Comparison of ENCODE assay signal across 26 mouse cellular contexts in the genomic region with DNA sequence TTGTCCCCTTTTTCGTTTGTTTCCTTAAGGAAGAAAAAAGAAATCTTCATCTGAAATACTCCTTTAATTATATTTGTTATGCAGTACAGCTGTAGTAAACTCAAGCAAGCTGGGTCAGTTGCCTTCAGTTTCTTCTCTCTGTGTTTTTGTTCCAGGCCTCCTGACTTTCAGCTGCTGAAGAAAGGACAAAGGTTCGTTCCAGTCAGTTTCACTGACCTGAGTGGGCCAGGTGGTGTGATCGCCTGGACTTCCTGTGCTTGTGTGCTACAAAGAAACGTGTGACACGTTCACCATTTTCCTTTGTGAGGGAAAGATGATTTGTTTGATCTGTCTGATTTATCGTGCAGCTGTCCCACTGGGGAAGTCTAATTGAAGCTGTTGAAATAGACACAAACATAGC. TPM values are rescaled to one million over a fixed set of nuclear protein-coding genes. Genes with fewer than 3 reads are reported as not detected.
DNase-seq lines count a peak whose midpoint lies in the region; ATAC-seq lines count a peak whose summit lies in the region.
"Had no signal": no experiment of that assay in that cellular context is flagged by ENCODE, and none has a peak within 500 bp of the region (broad histone marks: within the 10 kb centered on the region; RNA-seq: fewer than 3 reads in every experiment).

No protein-coding gene starts in this region.

- no peak overlapping the region for H3K4me2 ChIP-seq in kidney, embryonic 16.5 days (replicated peaks; ENCODE audit: low read depth, low read length)
- H3K4me2 ChIP-seq in kidney, embryonic 15.5 days: no peak overlapping the region
- H3K4me2 ChIP-seq: embryonic facial prominence, embryonic 12.5 days; forebrain, embryonic 12.5 days had no signal

- H3K27ac ChIP-seq in kidney, embryonic 16.5 days (ENCODE audit: low read length): no peak overlapping the region
- no peak overlapping the region for H3K27ac ChIP-seq in kidney, embryonic 15.5 days
- H3K27ac ChIP-seq: embryonic facial prominence, embryonic 10.5 days; embryonic facial prominence, embryonic 12.5 days; forebrain, embryonic 12.5 days had no signal

- H3K36me3 ChIP-seq in kidney, embryonic 16.5 days (ENCODE audit: insufficient read depth, low read length): peaks cover 26% of the 10 kb centered on the region
- H3K36me3 ChIP-seq in kidney, embryonic 15.5 days: peaks cover 66% of the 10 kb centered on the region

- H3K9me3 ChIP-seq in kidney, embryonic 16.5 days (ENCODE audit: low read length): no peaks in the 10 kb centered on the region
- no peaks in the 10 kb centered on the region for H3K9me3 ChIP-seq in kidney, embryonic 15.5 days (replicated peaks)
- H3K9me3 ChIP-seq: embryonic facial prominence, embryonic 10.5 days; embryonic facial prominence, embryonic 12.5 days; forebrain, embryonic 12.5 days; G1E had no signal

- WGBS in kidney, embryonic 16.5 days: 73% methylated on average over 6 of the region's 6 CpGs
- WGBS in kidney, embryonic 15.5 days: 74% methylated on average over 6 of the region's 6 CpGs

- no peak for ATAC-seq in kidney, embryonic 16.5 days (ENCODE audit: low FRiP score, low TSS enrichment)
- no peak for ATAC-seq in kidney, embryonic 15.5 days (replicated peaks; ENCODE audit: low FRiP score)
- ATAC-seq: activated CD4-positive, CD25-positive, alpha-beta regulatory T cell, adult 4 months; CD4-positive, CD25-positive, alpha-beta regulatory T cell, adult 4 months; forebrain, embryonic 14.5 days; Patski had no signal

- H3K4me3 ChIP-seq in kidney, embryonic 16.5 days (ENCODE audit: low read length): no peak overlapping the region
- no peak overlapping the region for H3K4me3 ChIP-seq in kidney, embryonic 15.5 days (replicated peaks)
- H3K4me3 ChIP-seq: embryonic facial prominence, embryonic 10.5 days; embryonic facial prominence, embryonic 12.5 days; forebrain, embryonic 12.5 days had no signal

- H3K4me1 ChIP-seq in kidney, embryonic 16.5 days (ENCODE audit: insufficient read depth, low read length): no peaks in the 10 kb centered on the region
- H3K4me1 ChIP-seq in kidney, embryonic 15.5 days: no peaks in the 10 kb centered on the region
- H3K4me1 ChIP-seq: embryonic facial prominence, embryonic 10.5 days; embryonic facial prominence, embryonic 12.5 days; forebrain, embryonic 12.5 days had no signal

- peak; percentile 29 for DNase-seq in heart, adult 11 months
- DNase-seq in heart, adult 8-10 months (ENCODE audit: low spot score): no peak
- peak; percentile 13 for DNase-seq in kidney, adult 18-20 months
- no peak for DNase-seq in kidney, postnatal 4 days
- peak; percentile 18 to 31 for DNase-seq in kidney, adult 8-10 months
- DNase-seq in kidney, postnatal 36 days: peak; percentile 32 to 34
- DNase-seq: adrenal gland, adult 8-10 months; adrenal gland, postnatal 14 days; adrenal gland, postnatal 36 days; B cell, adult 2 months; cerebellum, adult 11-12 months; cerebellum, adult 2 months; cerebellum, adult 9-10 months; cerebellum, postnatal 10 days; cerebellum, postnatal 25 days had no signal

- H3K27me3 ChIP-seq in kidney, embryonic 16.5 days (ENCODE audit: insufficient read depth, low read length): no peaks in the 10 kb centered on the region
- H3K27me3 ChIP-seq in kidney, embryonic 15.5 days: no peaks in the 10 kb centered on the region
- H3K27me3 ChIP-seq: CH12.LX; embryonic facial prominence, embryonic 12.5 days; forebrain, embryonic 12.5 days; Patski had no signal

- H3K9ac ChIP-seq in kidney, embryonic 16.5 days (replicated peaks; ENCODE audit: low read length): no peak overlapping the region
- H3K9ac ChIP-seq in kidney, embryonic 15.5 days: no peak overlapping the region
- H3K9ac ChIP-seq: embryonic facial prominence, embryonic 12.5 days; forebrain, embryonic 12.5 days had no signal

RNA-seq across cellular contexts. Expression of a gene that starts 20.3 kb away (rescaled TPM):
- total RNA-seq in heart, adult 8-10 months (2022): 1 to 10 TPM; 2.8 to 5.0 (median 3.8) TPM
- 25.7 and 25.8 TPM in 2 replicates for polyA plus RNA-seq in kidney, embryonic 16.5 days (2015; fragmentation: Nextera tagmentation; extraction: Ambion mirVana)
- polyA plus RNA-seq in kidney, embryonic 15.5 days (2015; fragmentation: Nextera tagmentation; extraction: Ambion mirVana): 28.3 and 30.5 TPM in 2 replicates

RNA-seq across cellular contexts. Expression of a gene that starts 20.8 kb away (rescaled TPM):
- total RNA-seq in heart, adult 8-10 months (2022): 1 to 10 TPM; 6.3 to 9.5 (median 7.0) TPM
- 17.2 and 18.6 TPM in 2 replicates for polyA plus RNA-seq in kidney, embryonic 16.5 days (2015; fragmentation: Nextera tagmentation; extraction: Ambion mirVana)
- 16.6 and 19.6 TPM in 2 replicates for polyA plus RNA-seq in kidney, embryonic 15.5 days (2015; fragmentation: Nextera tagmentation; extraction: Ambion mirVana)

Comparison
In these comparisons a context has a peak if more than half of its experiments do, and no peak if none do; other contexts are left out.
1. DNase-seq: peak in heart, adult 11 months (single experiment), kidney, adult 18-20 months (single experiment), kidney, adult 8-10 months (2 of 2) and kidney, postnatal 36 days (2 of 2); none in heart, adult 8-10 months (single experiment) and kidney, postnatal 4 days (0 of 2).